ENCODE assay signal across 19 mouse cellular contexts in genomic region chr2:110363855-110364254, GRCm38 (mm10). TPM values are rescaled to one million over a fixed set of nuclear protein-coding genes. Genes with fewer than 3 reads are reported as not detected.
"Had no signal": no experiment of that assay in that cellular context is flagged by ENCODE, and none has a peak within 500 bp of the region (broad histone marks: within the 10 kb centered on the region; RNA-seq: fewer than 3 reads in every experiment).

No protein-coding gene starts in this region.

- H3K27ac ChIP-seq: liver, embryonic 14.5 days; midbrain, embryonic 10.5 days; midbrain, embryonic 13.5 days; stomach, postnatal 0 days had no signal

- DNase-seq: kidney, adult 18-20 months; kidney, adult 9 months; kidney, postnatal 14 days; kidney, postnatal 4 days; left cerebral cortex, postnatal 4 days; liver, postnatal 0 days; lung, embryonic 14.5 days; lung, postnatal 36 days; right cerebral cortex, postnatal 14 days; right cerebral cortex, postnatal 4 days; thymus, adult 2 months; thymus, postnatal 14 days; thymus, postnatal 4 days had no signal

- ATAC-seq: liver, postnatal 0 days had no signal

- H3K27me3 ChIP-seq: midbrain, embryonic 13.5 days had no signal

- H3K36me3 ChIP-seq: midbrain, embryonic 10.5 days; midbrain, embryonic 13.5 days had no signal

- H3K4me3 ChIP-seq: megakaryocyte, embryonic 14.5 days had no signal

- H3K9me3 ChIP-seq: midbrain, embryonic 10.5 days; midbrain, embryonic 13.5 days had no signal

- H3K4me1 ChIP-seq: megakaryocyte, embryonic 14.5 days had no signal

- H3K9ac ChIP-seq: liver, embryonic 14.5 days; liver, postnatal 0 days; lung, embryonic 14.5 days; midbrain, embryonic 13.5 days had no signal

RNA-seq across cellular contexts. Expression of gene Bbox1, which starts 49.5 kb away (rescaled TPM):
- polyA plus RNA-seq: midbrain, embryonic 10.5 days; neural tube, embryonic 11.5 days had no signal
